ENCODE assay signal across 8 mouse cellular contexts in the genomic region with DNA sequence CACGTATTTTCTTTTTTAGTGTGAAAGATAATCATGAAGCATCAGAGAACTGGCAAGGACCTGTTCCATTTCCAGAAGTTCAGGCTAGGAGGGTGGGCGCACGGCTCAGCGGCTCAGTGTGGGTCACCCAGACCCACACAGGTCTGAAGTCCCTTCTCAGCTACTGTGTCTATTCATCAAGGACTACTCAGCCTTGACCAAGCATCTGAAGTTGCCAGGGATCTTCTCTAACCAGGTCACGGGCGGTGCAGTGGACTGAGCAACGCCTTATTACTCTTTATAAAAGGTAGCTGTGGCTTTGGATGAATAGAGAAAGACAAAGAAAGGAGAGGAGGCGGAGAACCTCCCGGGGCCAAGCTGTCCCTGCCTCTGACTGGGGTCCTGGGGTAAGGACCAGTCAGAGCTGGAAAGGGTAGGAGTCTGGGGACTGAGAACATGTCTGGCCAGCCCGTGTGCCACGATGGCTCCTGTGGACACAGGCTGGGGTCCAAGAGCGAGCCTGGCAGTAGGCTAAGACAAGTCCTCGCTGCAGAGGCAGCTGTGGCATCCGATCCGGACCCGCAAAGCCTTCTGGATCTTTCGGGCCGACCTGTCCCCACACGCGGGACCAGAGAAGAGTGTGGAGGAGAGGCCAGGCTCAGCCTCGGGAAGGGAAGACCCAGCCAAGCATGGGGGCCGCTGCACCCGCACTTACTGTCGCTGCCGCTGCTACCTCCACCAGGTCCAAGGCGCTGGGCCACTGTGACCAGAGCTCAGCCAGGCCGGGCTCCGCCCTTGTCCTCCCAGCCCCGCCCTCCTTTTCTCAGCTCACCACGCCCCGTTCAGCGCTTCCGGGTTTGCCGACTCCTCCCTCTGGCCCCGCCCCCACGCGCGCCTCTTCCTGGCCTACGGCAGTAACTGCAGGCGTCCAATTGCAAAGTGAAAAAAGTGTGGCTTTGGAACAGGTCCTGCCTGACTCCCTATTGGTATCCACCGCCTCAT. TPM values are rescaled to one million over a fixed set of nuclear protein-coding genes. Genes with fewer than 3 reads are reported as not detected.
A peak's percentile ranks its signal among the peaks of the same experiment; 100 is the strongest.
DNase-seq lines count a peak whose midpoint lies in the region; ATAC-seq and TF ChIP-seq lines count a peak whose summit lies in the region.

A gene (minus strand): TSS at position 755 of the 981 bp plus-strand sequence.

- H3K4me1 ChIP-seq in embryonic facial prominence, embryonic 14.5 days (ENCODE audit: control insufficient read depth, insufficient read depth, low read length) = peaks cover 7% of the 10 kb centered on the region; the same call in 1 of the 2 replicates
- H3K4me1 ChIP-seq in heart, adult 2 months (ENCODE audit: control insufficient read depth, insufficient read depth, low read length) = peaks cover 4% of the 10 kb centered on the region
- H3K4me1 ChIP-seq in limb, embryonic 13.5 days = peaks cover 24% of the 10 kb centered on the region
- peaks cover 11% of the 10 kb centered on the region for H3K4me1 ChIP-seq in midbrain, embryonic 16.5 days (ENCODE audit: control insufficient read depth, insufficient read depth, low read length)

- 0 out of 2 replicates have a peak, but pooled peaks have one; percentile 28 for TF ChIP-seq EP300 in heart, adult 2 months (IDR thresholded peaks at IDR 0.05; ENCODE audit: insufficient read depth, low read depth, low read length)

- no peaks in the 10 kb centered on the region for H3K27me3 ChIP-seq in embryonic facial prominence, embryonic 14.5 days (replicated peaks; ENCODE audit: control insufficient read depth, insufficient read depth, low read length)
- no peaks in the 10 kb centered on the region for H3K27me3 ChIP-seq in heart, adult 2 months (ENCODE audit: control insufficient read depth, insufficient read depth, low read length)
- H3K27me3 ChIP-seq in limb, embryonic 13.5 days = no peaks in the 10 kb centered on the region
- no peaks in the 10 kb centered on the region for H3K27me3 ChIP-seq in midbrain, embryonic 16.5 days (ENCODE audit: control insufficient read depth, insufficient read depth, low read depth, low read length)

- peaks cover 11% of the 10 kb centered on the region; the same call in 1 of the 2 replicates for H3K36me3 ChIP-seq in embryonic facial prominence, embryonic 14.5 days (ENCODE audit: control insufficient read depth, insufficient read depth, low read length)
- H3K36me3 ChIP-seq in heart, adult 2 months (ENCODE audit: control insufficient read depth, insufficient read depth, low read length) = no peaks in the 10 kb centered on the region
- peaks cover 20% of the 10 kb centered on the region for H3K36me3 ChIP-seq in limb, embryonic 13.5 days
- H3K36me3 ChIP-seq in midbrain, embryonic 16.5 days (ENCODE audit: control insufficient read depth, insufficient read depth, low read length) = no peaks in the 10 kb centered on the region

- H3K79me2 ChIP-seq in heart, adult 2 months (replicated peaks; ENCODE audit: control insufficient read depth, insufficient read depth, low read length) = no peaks in the 10 kb centered on the region

- peak; percentile 96 for ATAC-seq in embryonic facial prominence, embryonic 14.5 days (ENCODE audit: low read depth)
- ATAC-seq in limb, embryonic 13.5 days (ENCODE audit: low FRiP score, low read depth) = peak; percentile 94
- peak; percentile 88 for ATAC-seq in midbrain, embryonic 16.5 days

- TF ChIP-seq POLR2A in heart, adult 2 months (IDR thresholded peaks at IDR 0.05; ENCODE audit: insufficient read depth, low read depth, low read length) = peak; percentile 97

- H3K27ac ChIP-seq in embryonic facial prominence, embryonic 14.5 days (replicated peaks; ENCODE audit: low read depth, low read length) = peak within 1 kb of the TSS; percentile 62
- peak within 1 kb of the TSS; percentile 78 for H3K27ac ChIP-seq in heart, adult 2 months
- peak within 1 kb of the TSS; percentile 69; the same call in 1 of the 2 replicates for H3K27ac ChIP-seq in limb, embryonic 13.5 days
- H3K27ac ChIP-seq in midbrain, embryonic 16.5 days (ENCODE audit: low read length) = peak within 1 kb of the TSS; percentile 10; the same call in 1 of the 2 replicates

- peak; percentile 69 for TF ChIP-seq CTCF in heart, adult 2 months (IDR thresholded peaks at IDR 0.05)

- peak within 1 kb of the TSS; percentile 87 for H3K9ac ChIP-seq in embryonic facial prominence, embryonic 14.5 days (ENCODE audit: low read depth, low read length)
- peak within 1 kb of the TSS; percentile 80 for H3K9ac ChIP-seq in heart, adult 2 months (ENCODE audit: low read depth, low read length)
- peak within 1 kb of the TSS; percentile 84 for H3K9ac ChIP-seq in limb, embryonic 13.5 days
- H3K9ac ChIP-seq in midbrain, embryonic 16.5 days (ENCODE audit: low read depth, low read length) = peak within 1 kb of the TSS; percentile 81

- H3K9me3 ChIP-seq in embryonic facial prominence, embryonic 14.5 days (ENCODE audit: control insufficient read depth, low read length) = no peaks in the 10 kb centered on the region
- H3K9me3 ChIP-seq in limb, embryonic 13.5 days = no peaks in the 10 kb centered on the region
- no peaks in the 10 kb centered on the region; the same call in 1 of the 2 replicates for H3K9me3 ChIP-seq in midbrain, embryonic 16.5 days (replicated peaks; ENCODE audit: control insufficient read depth, low read length, poor library complexity, severe bottlenecking)

- intact Hi-C loops in heart, adult 2 months (cut with DNase I) = loop anchor here (2.0 kb wide), 1 partner anchor 56 kb away; a partner anchor contains a TSS

- peak within 1 kb of the TSS; percentile 63 for H3K4me3 ChIP-seq in embryonic facial prominence, embryonic 14.5 days (ENCODE audit: low read depth, low read length)
- H3K4me3 ChIP-seq in heart, adult 2 months = peak within 1 kb of the TSS; percentile 73
- peak within 1 kb of the TSS; percentile 61 for H3K4me3 ChIP-seq in limb, embryonic 13.5 days
- peak within 1 kb of the TSS; percentile 46 for H3K4me3 ChIP-seq in midbrain, embryonic 16.5 days (ENCODE audit: low read depth, low read length)

- peak within 1 kb of the TSS; percentile 77 for H3K4me2 ChIP-seq in embryonic facial prominence, embryonic 14.5 days (ENCODE audit: low read depth, low read length)
- H3K4me2 ChIP-seq in limb, embryonic 13.5 days (replicated peaks) = peak within 1 kb of the TSS; percentile 79
- H3K4me2 ChIP-seq in midbrain, embryonic 16.5 days (ENCODE audit: low read length) = peak within 1 kb of the TSS; percentile 93

- DNase-seq in 3T3-L1 (ENCODE audit: low read depth, low spot score) = peak; percentile 90
- DNase-seq in adrenal gland, postnatal 4 days (ENCODE audit: low spot score in 2 of 2) = peak; percentile 92 to 96
- DNase-seq in embryonic facial prominence, embryonic 14.5 days (ENCODE audit: low spot score) = peak; percentile 97
- DNase-seq in heart, adult 2 months = peak; percentile 97 to 99
- DNase-seq in kidney, adult 8-10 months = peak; percentile 95 to 97
- DNase-seq in spleen, postnatal 10 days (ENCODE audit: low spot score in 2 of 2) = peak; percentile 91 to 99

- WGBS in embryonic facial prominence, embryonic 14.5 days = 9% methylated on average over 31 of the region's 41 CpGs
- 10% methylated on average over 41 of the region's 41 CpGs for WGBS in heart, adult 2 months
- 12% methylated on average over 41 of the region's 41 CpGs for WGBS in limb, embryonic 13.5 days
- WGBS in midbrain, embryonic 16.5 days = 5% methylated on average over 41 of the region's 41 CpGs

RNA-seq across cellular contexts. Expression of the gene that starts here (rescaled TPM):
- 10 to 100 TPM; 26.7 to 32.3 TPM for total RNA-seq in adrenal gland, postnatal 4 days (2021)
- 9.0 and 9.9 TPM in 2 replicates for polyA plus RNA-seq in embryonic facial prominence, embryonic 14.5 days (2014; fragmentation: Nextera tagmentation; extraction: Ambion mirVana)
- 1 to 10 TPM; 4.1 to 5.6 TPM for total RNA-seq in heart, adult 2 months (2021)
- polyA plus RNA-seq in heart, adult 2 months (2012; rRNA removed) = 3.9 and 4.9 TPM in 2 replicates
- 12.4 and 13.7 TPM in 2 replicates for polyA plus RNA-seq in limb, embryonic 13.5 days (2015; fragmentation: Nextera tagmentation; extraction: Ambion mirVana)
- polyA plus RNA-seq in midbrain, embryonic 16.5 days (2015; fragmentation: Nextera tagmentation; extraction: Ambion mirVana) = 9.8 and 10.3 TPM in 2 replicates

Comparison
In these comparisons a context has a peak if more than half of its experiments do, and no peak if none do; other contexts are left out.
1. Peak in every context shown above with its lines: DNase-seq, ATAC-seq, H3K4me3 ChIP-seq and H3K27ac ChIP-seq.
2. RNA of the gene that starts here (total RNA-seq): 26.7 to 32.3 TPM in adrenal gland, postnatal 4 days; 4.1 to 5.6 TPM in heart, adult 2 months; every median in the first group is over 4 times any median in the second.
3. H3K27ac ChIP-seq: peak in every context shown above with its lines; median percentile 78 in heart, adult 2 months; 69 in limb, embryonic 13.5 days; 62 in embryonic facial prominence, embryonic 14.5 days; 10 in midbrain, embryonic 16.5 days.